Mouse (Mus musculus): ENCODE measurements around the gene Nol6.

DNA sequence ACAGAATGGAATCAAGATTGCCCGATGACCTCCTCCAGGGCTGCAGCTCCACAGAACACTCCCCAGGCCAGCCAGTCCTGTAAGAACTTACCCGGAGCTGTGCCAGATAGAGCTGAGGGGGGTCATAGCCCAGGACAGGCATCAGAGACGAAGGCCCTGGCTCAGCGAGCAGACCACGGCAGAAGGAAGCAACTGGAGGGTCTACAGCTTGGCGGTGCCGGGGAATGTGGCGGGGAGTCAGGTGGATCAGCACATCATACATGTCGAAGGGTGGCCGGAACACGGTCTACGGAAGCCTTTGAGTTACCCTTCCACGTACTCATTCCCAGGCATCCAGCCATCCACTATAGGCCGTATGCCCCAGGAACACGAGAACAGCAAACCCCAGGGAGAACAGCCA lies 8.5 kb downstream of the Nol6 start:
- TF ChIP-seq TAL1 (IDR thresholded peaks at IDR 0.05; ENCODE audit: low read length) (no peak), GATA1 (IDR thresholded peaks at IDR 0.05; ENCODE audit: low read length) (no peak)
